ENCODE assay signal across 8 mouse cellular contexts in the genomic region with DNA sequence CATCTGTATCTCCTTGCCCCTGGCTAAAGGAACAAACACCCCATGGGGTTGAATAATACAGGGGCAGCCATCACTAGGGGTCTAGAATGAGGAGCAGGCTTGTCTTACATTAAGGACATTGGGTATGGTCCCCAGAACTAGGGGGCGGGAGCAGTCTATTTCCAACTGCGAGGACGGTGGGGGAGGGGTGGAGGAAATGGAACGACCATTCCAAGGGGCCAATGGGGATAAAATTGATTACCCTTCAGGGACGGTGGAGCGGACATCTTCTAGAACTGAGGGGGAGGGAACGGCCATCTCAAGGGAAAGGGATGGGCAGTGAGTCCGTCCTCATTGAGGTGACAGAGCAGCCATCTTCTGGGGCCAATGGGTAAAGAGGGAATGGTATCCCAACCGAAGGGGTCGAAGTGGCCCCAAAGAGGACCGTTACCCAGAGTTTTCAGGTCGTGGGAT. TPM values are rescaled to one million over a fixed set of nuclear protein-coding genes. Genes with fewer than 3 reads are reported as not detected.
DNase-seq lines count a peak whose midpoint lies in the region; ATAC-seq and TF ChIP-seq lines count a peak whose summit lies in the region.

No protein-coding gene starts in this region.

- peaks cover 26% of the 10 kb centered on the region for H3K4me1 ChIP-seq in lung, embryonic 15.5 days
- H3K4me1 ChIP-seq in forebrain, postnatal 0 days (ENCODE audit: insufficient read depth) = peaks cover 16% of the 10 kb centered on the region

- DNase-seq in adrenal gland, postnatal 10 days = peak; percentile 45
- no peak for DNase-seq in adrenal gland, postnatal 14 days
- no peak for DNase-seq in lung, adult 18-20 months
- DNase-seq in forebrain, postnatal 0 days = no peak
- DNase-seq in natural killer cell, adult 2 months (ENCODE audit: low spot score in 2 of 2) = no peak
- DNase-seq in urinary bladder, postnatal 14 days (ENCODE audit: low spot score) = no peak

- peak overlapping the region; percentile 80 for H3K4me3 ChIP-seq in lung, embryonic 15.5 days
- peak overlapping the region; percentile 57 for H3K4me3 ChIP-seq in forebrain, postnatal 0 days (ENCODE audit: low read depth, low read length)
- peak overlapping the region; percentile 92 for H3K4me3 ChIP-seq in macrophage (ENCODE audit: inconsistent target)

- H3K27me3 ChIP-seq in lung, embryonic 15.5 days = no peaks in the 10 kb centered on the region
- H3K27me3 ChIP-seq in forebrain, postnatal 0 days (ENCODE audit: insufficient read depth, low read length) = no peaks in the 10 kb centered on the region

- no peaks in the 10 kb centered on the region for H3K9me3 ChIP-seq in lung, embryonic 15.5 days
- no peaks in the 10 kb centered on the region for H3K9me3 ChIP-seq in forebrain, postnatal 0 days (ENCODE audit: low read length)

- peak overlapping the region; percentile 75 for H3K4me2 ChIP-seq in lung, embryonic 15.5 days
- H3K4me2 ChIP-seq in forebrain, postnatal 0 days (ENCODE audit: low read depth) = peak overlapping the region; percentile 90

- 0% methylated on average over 12 of the region's 12 CpGs for WGBS in lung, embryonic 15.5 days
- WGBS in forebrain, postnatal 0 days = 2% methylated on average over 12 of the region's 12 CpGs
- 1% methylated on average over 12 of the region's 12 CpGs for WGBS in macrophage (ENCODE audit: missing documents)

- peaks cover 33% of the 10 kb centered on the region for H3K36me3 ChIP-seq in lung, embryonic 15.5 days
- peaks cover 35% of the 10 kb centered on the region for H3K36me3 ChIP-seq in forebrain, postnatal 0 days (ENCODE audit: insufficient read depth)
- peaks cover 34% of the 10 kb centered on the region; the same call in 1 of the 2 replicates for H3K36me3 ChIP-seq in macrophage (ENCODE audit: inconsistent target)

- H3K9ac ChIP-seq in lung, embryonic 15.5 days = peak overlapping the region; percentile 83
- H3K9ac ChIP-seq in forebrain, postnatal 0 days = peak overlapping the region; percentile 80

- ATAC-seq in lung, embryonic 15.5 days (ENCODE audit: borderline replicate concordance, extremely low read depth, low FRiP score, low TSS enrichment) = peak; percentile 36; the same call in 1 of the 2 replicates
- peak; percentile 33 for ATAC-seq in forebrain, postnatal 0 days

- TF ChIP-seq CTCF in forebrain, postnatal 0 days (IDR thresholded peaks at IDR 0.05; ENCODE audit: low read depth) = 0 out of 2 replicates have a peak, but pooled peaks have one; percentile 4

- H3K27ac ChIP-seq in lung, embryonic 15.5 days = peak overlapping the region; percentile 76
- peak overlapping the region; percentile 84 for H3K27ac ChIP-seq in forebrain, postnatal 0 days (ENCODE audit: low read depth, low read length)
- peak overlapping the region; percentile 83 for H3K27ac ChIP-seq in macrophage

- H3K79me2 ChIP-seq in macrophage (ENCODE audit: inconsistent target) = peaks cover 30% of the 10 kb centered on the region

RNA-seq across cellular contexts. Expression of a gene that starts 0.4 kb away (rescaled TPM):
- total RNA-seq in adrenal gland, postnatal 10 days (2021) = 1 to 10 TPM; 5.9 to 7.9 TPM
- total RNA-seq in adrenal gland, postnatal 14 days (2021) = 4.7 and 6.6 TPM in 2 replicates
- polyA plus RNA-seq in lung, embryonic 15.5 days (2015; fragmentation: Nextera tagmentation; extraction: Ambion mirVana) = 1.6 and 2.8 TPM in 2 replicates
- 1.6 and 3.0 TPM in 2 replicates for total RNA-seq in forebrain, postnatal 0 days (2014; rRNA removed)
- polyA plus RNA-seq in forebrain, postnatal 0 days (2015; fragmentation: Nextera tagmentation; extraction: Ambion mirVana) = 1.8 and 2.1 TPM in 2 replicates
- 10 to 100 TPM in 18 of 26 experiments, 1 to 10 TPM in 8; 5.3 to 29.4 (median 15.1) TPM for total RNA-seq in macrophage (2018; cell fraction: chromatin; rRNA removed)
- 1 to 10 TPM in 14 of 26 experiments, under 1 TPM in 12; 0.62 to 2.6 (median 1.0) TPM for total RNA-seq in macrophage (2018; cell fraction: cytosol; rRNA removed)
- total RNA-seq in macrophage (2018; cell fraction: nucleus; rRNA removed) = 10 to 100 TPM in 12 of 26 experiments, 1 to 10 TPM in 14; 2.5 to 17.5 (median 9.2) TPM
- 0.63 to 1.4 TPM (median 0.77 TPM) in 3 replicates for polyA plus RNA-seq in macrophage (2018)

RNA-seq across cellular contexts. Expression of a gene that starts 0.5 kb away (rescaled TPM):
- 10 to 100 TPM; 43.7 to 45.4 TPM for total RNA-seq in adrenal gland, postnatal 10 days (2021)
- total RNA-seq in adrenal gland, postnatal 14 days (2021) = 47.7 and 48.6 TPM in 2 replicates
- polyA plus RNA-seq in lung, embryonic 15.5 days (2015; fragmentation: Nextera tagmentation; extraction: Ambion mirVana) = 110 and 116 TPM in 2 replicates
- total RNA-seq in forebrain, postnatal 0 days (2014; rRNA removed) = 76.4 and 109 TPM in 2 replicates
- 126 and 140 TPM in 2 replicates for polyA plus RNA-seq in forebrain, postnatal 0 days (2015; fragmentation: Nextera tagmentation; extraction: Ambion mirVana)
- 10 to 100 TPM; 14.6 to 58.3 (median 34.2) TPM for total RNA-seq in macrophage (2018; cell fraction: chromatin; rRNA removed)
- 10 to 100 TPM; 31.0 to 53.6 (median 47.2) TPM for total RNA-seq in macrophage (2018; cell fraction: cytosol; rRNA removed)
- 10 to 100 TPM; 26.1 to 78.9 (median 46.8) TPM for total RNA-seq in macrophage (2018; cell fraction: nucleus; rRNA removed)
- polyA plus RNA-seq in macrophage (2018) = 19.5 to 78.9 TPM (median 58.8 TPM) in 3 replicates

RNA-seq across cellular contexts. Expression of a gene that starts 20.3 kb away (rescaled TPM):
- total RNA-seq in adrenal gland, postnatal 10 days (2021) = 1 to 10 TPM; 6.1 to 6.2 TPM
- 3.9 and 5.0 TPM in 2 replicates for total RNA-seq in adrenal gland, postnatal 14 days (2021)
- polyA plus RNA-seq in lung, embryonic 15.5 days (2015; fragmentation: Nextera tagmentation; extraction: Ambion mirVana) = 10.1 and 12.1 TPM in 2 replicates
- total RNA-seq in forebrain, postnatal 0 days (2014; rRNA removed) = 0.86 and 0.92 TPM in 2 replicates
- 0.54 and 1.1 TPM in 2 replicates for polyA plus RNA-seq in forebrain, postnatal 0 days (2015; fragmentation: Nextera tagmentation; extraction: Ambion mirVana)
- total RNA-seq in macrophage (2018; cell fraction: chromatin; rRNA removed) = 10 to 100 TPM in 1 of 26 experiments, 1 to 10 TPM in 25; 2.7 to 10.1 (median 5.4) TPM
- under 1 TPM; 0.03 to 0.65 (median 0.19) TPM for total RNA-seq in macrophage (2018; cell fraction: cytosol; rRNA removed)
- 1 to 10 TPM in 25 of 26 experiments, under 1 TPM in 1; 0.98 to 8.1 (median 2.5) TPM for total RNA-seq in macrophage (2018; cell fraction: nucleus; rRNA removed)
- 0.29 to 0.43 TPM (median 0.33 TPM) in 3 replicates for polyA plus RNA-seq in macrophage (2018)

RNA-seq across cellular contexts. Expression of a gene that starts 22.1 kb away (rescaled TPM):
- total RNA-seq in adrenal gland, postnatal 10 days (2021) = 10 to 100 TPM; 11.9 to 16.5 TPM
- total RNA-seq in adrenal gland, postnatal 14 days (2021) = 11.9 and 15.7 TPM in 2 replicates
- 10.6 and 11.9 TPM in 2 replicates for polyA plus RNA-seq in lung, embryonic 15.5 days (2015; fragmentation: Nextera tagmentation; extraction: Ambion mirVana)
- total RNA-seq in forebrain, postnatal 0 days (2014; rRNA removed) = 1.4 and 2.1 TPM in 2 replicates
- polyA plus RNA-seq in forebrain, postnatal 0 days (2015; fragmentation: Nextera tagmentation; extraction: Ambion mirVana) = 0.15 and 0.30 TPM in 2 replicates
- total RNA-seq in macrophage (2018; cell fraction: chromatin; rRNA removed) = 100 to 1,000 TPM in 1 of 26 experiments, 10 to 100 TPM in 25; 10.7 to 130 (median 29.1) TPM
- 10 to 100 TPM in 8 of 26 experiments, 1 to 10 TPM in 18; 4.5 to 12.6 (median 8.2) TPM for total RNA-seq in macrophage (2018; cell fraction: cytosol; rRNA removed)
- total RNA-seq in macrophage (2018; cell fraction: nucleus; rRNA removed) = 10 to 100 TPM in 22 of 26 experiments, 1 to 10 TPM in 4; 7.0 to 64.9 (median 17.8) TPM
- polyA plus RNA-seq in macrophage (2018) = 5.6 to 17.0 TPM (median 9.8 TPM) in 3 replicates

RNA-seq across cellular contexts. Expression of a gene that starts 23.0 kb away (rescaled TPM):
- 1 to 10 TPM; 1.5 to 2.6 TPM for total RNA-seq in adrenal gland, postnatal 10 days (2021)
- total RNA-seq in adrenal gland, postnatal 14 days (2021) = 1.9 TPM in 2 replicates
- polyA plus RNA-seq in lung, embryonic 15.5 days (2015; fragmentation: Nextera tagmentation; extraction: Ambion mirVana) = 6.4 and 7.2 TPM in 2 replicates
- total RNA-seq in forebrain, postnatal 0 days (2014; rRNA removed) = 17.5 and 17.8 TPM in 2 replicates
- polyA plus RNA-seq in forebrain, postnatal 0 days (2015; fragmentation: Nextera tagmentation; extraction: Ambion mirVana) = 5.6 and 7.2 TPM in 2 replicates
- total RNA-seq in macrophage (2018; cell fraction: chromatin; rRNA removed) = 1 to 10 TPM; 2.1 to 9.3 (median 3.8) TPM
- under 1 TPM; 0.06 to 0.51 (median 0.25) TPM for total RNA-seq in macrophage (2018; cell fraction: cytosol; rRNA removed)
- total RNA-seq in macrophage (2018; cell fraction: nucleus; rRNA removed) = 10 to 100 TPM in 1 of 26 experiments, 1 to 10 TPM in 22, under 1 TPM in 3; 0.85 to 20.0 (median 2.7) TPM
- 0.36 to 0.94 TPM (median 0.36 TPM) in 3 replicates for polyA plus RNA-seq in macrophage (2018)
